Mouse (Mus musculus): ENCODE measurements around the gene Tfec.

The Tfec gene

GRCm38 (mm10) chr6:16846521-16846920 lies 51.7 kb downstream of the Tfec start:
- TF ChIP-seq GATA4 (IDR thresholded peaks at IDR 0.05; ENCODE audit: insufficient replicate concordance, low read length): no peak

DNA sequence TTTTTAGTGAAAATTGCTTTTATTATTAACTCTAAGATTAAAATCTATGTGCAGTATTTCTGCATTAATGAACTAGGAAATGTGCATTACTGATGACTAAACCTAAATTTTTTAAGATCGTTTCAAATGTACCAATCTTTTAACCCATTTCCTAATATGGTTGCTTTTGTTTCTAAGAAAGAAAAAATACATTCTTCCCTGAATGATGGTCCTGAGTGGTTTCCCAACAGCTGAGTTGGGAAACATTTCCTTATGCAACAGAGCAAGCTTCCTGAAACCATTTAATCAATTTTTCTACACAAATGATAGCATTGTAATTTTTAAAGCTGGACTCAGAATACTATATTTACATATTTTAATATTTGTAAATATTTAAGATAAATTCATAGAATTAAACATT lies 62.6 kb downstream of the Tfec start:
- TF ChIP-seq GATA4 (IDR thresholded peaks at IDR 0.05; ENCODE audit: insufficient replicate concordance, low read length): no peak

DNA sequence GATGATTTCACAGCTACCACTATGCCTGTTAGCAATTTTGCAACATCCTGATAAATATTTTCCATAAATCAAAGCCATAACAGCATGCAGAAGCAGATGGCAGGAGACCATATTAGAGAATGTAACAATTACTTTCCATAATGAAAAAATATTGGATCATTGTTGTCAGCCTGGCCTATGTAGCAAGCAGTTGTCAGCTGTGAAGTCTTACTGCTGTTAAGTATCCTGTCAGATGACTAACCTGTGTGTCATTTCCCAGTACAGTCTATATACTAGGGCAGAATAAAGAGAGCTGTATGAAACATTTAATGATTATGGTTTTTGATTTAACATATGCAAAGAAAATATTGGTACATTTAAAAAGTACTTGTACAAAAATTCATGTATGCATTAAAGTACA lies 69.9 kb downstream of the Tfec start:
- no peak for TF ChIP-seq GATA4 (IDR thresholded peaks at IDR 0.05; ENCODE audit: insufficient replicate concordance, low read length)

DNA sequence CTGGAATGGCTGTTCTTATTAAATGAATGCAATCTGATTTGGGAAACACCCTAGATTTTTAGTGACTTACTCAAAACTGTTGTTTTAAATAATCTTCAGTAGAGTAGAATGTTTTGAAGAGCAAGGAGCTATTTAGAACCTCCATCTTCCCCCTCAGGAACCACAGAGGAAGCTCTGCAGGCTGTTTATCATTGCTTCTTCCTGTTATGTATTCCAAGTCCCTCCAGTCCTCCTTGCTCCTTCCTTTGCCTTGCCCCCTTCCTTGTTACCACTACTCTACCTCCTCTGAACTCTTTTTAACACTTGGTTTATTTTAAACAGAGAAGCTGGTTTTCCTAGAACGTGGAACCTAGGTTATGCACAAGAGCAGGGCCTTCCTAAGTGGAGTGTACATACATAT lies 76.3 kb downstream of the Tfec start:
- TF ChIP-seq GATA4 (IDR thresholded peaks at IDR 0.05; ENCODE audit: insufficient replicate concordance, low read length): peak; percentile 23; the same call in 1 of the 2 replicates

DNA sequence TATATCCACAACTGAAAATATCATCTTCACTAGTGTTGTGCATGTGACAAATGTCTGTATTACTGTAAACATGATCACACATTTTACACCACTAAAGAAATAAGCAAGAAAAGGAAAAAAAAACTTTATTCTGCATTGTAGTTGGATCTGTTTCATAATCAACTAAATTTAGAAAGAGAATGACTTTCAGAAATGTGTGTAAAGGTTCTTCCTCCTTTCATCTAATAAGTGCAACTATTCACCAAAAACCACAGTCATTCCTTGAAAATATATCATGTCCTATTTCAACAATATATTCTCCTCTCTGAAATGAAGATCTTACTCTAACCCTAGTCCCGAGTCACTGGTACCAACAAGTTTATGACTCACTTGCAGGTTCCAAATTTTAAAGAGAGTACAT lies 91.9 kb downstream of the Tfec start:
- no peak for TF ChIP-seq GATA4 (IDR thresholded peaks at IDR 0.05; ENCODE audit: insufficient replicate concordance, low read length)

GRCm38 (mm10) chr6:16797669-16798068 lies 100.6 kb downstream of the Tfec start:
- no peak for TF ChIP-seq GATA4 (IDR thresholded peaks at IDR 0.05; ENCODE audit: insufficient replicate concordance, low read length)

GRCm38 (mm10) chr6:16796914-16797313 lies 101.3 kb downstream of the Tfec start:
- no peak for TF ChIP-seq GATA4 (IDR thresholded peaks at IDR 0.05; ENCODE audit: insufficient replicate concordance, low read length)

DNA sequence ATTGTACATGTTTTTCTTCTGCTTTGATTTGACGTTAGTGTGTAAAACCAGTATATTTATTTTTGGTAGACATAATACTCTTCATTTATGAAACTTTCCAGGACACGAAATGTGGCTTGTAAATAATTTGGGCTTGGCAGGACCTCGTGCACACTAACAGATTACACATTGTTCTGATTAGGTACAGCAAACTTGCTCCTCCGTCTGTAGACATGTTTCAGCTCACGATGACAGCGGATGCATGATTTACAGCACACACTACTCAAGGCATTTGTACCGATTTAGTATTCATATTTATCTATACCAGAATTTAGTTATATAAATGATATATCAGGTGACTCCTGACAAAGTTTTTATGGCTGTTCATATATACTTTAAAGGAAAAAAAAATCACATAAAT lies 104.2 kb downstream of the Tfec start:
- no peak for TF ChIP-seq GATA4 (IDR thresholded peaks at IDR 0.05; ENCODE audit: insufficient replicate concordance, low read length)

GRCm38 (mm10) chr6:16785166-16785565 lies 113.1 kb downstream of the Tfec start:
- TF ChIP-seq GATA4 (IDR thresholded peaks at IDR 0.05; ENCODE audit: insufficient replicate concordance, low read length): no peak
